In genomic region chr7:141061269-141061692, GRCm38 (mm10) we compare ENCODE assay signal across 1 mouse cellular context.
A peak's percentile ranks its signal among the peaks of the same experiment; 100 is the strongest.
TF ChIP-seq lines count a peak whose summit lies in the region.

No protein-coding gene starts in this region.

TF ChIP-seq in CH12.LX, 34 proteins besides CTCF, POLR2A, EP300 and RAD21:
- peak; percentile 0; the same call in 1 of the 2 replicates for TF ChIP-seq MXI1 (IDR thresholded peaks at IDR 0.05; ENCODE audit: low read depth, low read length)
- TF ChIP-seq MYC (IDR thresholded peaks at IDR 0.05; ENCODE audit: low read depth, low read length): no peak; the same call in 1 of the 2 replicates
TF ChIP-seq in CH12.LX: peak in this region for 1.
